Mouse (Mus musculus): ENCODE results near the gene Smyd3. TPM values are rescaled to one million over a fixed set of nuclear protein-coding genes. Genes with fewer than 3 reads are reported as not detected.

The Smyd3 gene
- total RNA-seq, 4 experiments from 2014 or later: 7.0 to 8.3 (median 7.8) TPM

DNA sequence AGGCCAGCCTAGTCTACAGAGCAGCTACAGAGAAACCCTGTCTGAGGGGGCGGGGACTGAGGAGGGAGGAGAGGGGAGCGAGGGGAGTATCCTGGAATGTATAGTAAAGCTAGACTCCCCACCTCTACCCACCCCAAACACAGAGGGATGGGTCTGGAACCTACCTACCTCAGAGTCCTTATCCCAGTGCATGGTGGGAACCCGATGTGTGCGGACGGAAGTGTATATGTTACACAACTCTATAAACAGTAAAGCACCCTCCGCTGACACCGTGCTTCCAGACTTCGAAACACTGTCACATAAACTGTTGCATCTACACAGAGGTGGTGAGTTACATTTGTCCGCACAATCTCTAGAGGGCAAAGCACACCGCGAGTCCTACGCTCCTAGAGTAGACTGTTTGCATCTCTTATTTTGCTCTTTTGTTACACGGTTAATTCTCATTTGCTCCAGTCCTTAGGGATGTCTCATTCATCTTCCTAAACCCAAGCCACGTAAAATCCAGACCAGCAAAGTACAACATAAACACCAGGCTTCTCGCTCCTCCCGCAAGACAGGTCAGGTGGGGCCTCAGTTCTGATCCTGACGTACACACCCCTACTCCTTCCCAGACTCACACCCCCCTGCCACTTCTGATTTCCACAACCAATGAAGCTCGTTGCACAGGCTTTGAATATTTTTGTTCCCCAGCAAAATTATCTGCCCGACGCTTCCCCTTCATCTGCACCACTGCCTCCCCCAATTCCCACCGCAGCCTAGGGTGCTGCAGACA, 714 bp downstream of the Smyd3 start:
- peak; percentile 8 for DNase-seq (ENCODE audit: low spot score)

GRCm38 (mm10) chr1:179511895-179512294, 5.9 kb downstream of the Smyd3 start:
- DNase-seq (ENCODE audit: low spot score): no peak

DNA sequence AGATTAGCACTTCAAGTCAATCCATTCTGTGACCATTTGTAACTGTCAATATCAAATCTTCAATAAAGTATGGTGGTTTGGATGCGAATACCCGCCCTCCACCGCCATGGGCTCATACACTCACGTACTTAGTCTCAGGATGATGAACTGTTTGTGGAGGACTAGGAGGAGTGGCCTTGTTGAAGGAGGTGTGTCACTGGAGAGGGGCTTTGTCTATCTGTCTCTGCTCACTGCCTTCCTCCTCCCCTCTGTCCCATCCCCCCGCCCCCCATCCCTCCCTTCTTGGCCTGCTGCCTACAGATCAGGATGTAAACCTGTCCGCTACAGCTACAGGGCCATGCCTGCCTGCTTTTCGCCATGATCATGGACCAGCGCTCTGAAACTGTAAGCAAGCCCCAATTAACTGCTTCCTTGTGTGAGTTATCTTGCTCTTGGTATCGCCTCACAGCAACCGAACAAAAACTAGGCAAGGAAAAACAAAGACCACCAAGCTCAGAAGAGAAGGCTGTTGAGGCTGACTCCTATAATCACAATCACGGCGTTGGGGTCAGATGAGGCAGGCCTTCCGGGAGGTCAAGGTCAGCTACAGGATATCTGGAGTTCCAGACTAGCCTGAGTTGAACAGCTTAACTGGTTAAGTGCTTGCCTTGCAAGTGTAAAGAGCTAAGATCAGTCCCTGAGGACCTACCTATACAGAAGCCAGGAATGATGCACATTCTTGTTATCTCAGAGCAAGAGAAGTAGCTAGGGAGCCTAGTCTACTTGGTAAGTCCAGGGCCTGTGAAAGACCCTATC, 7.1 kb downstream of the Smyd3 start:
- no peak for DNase-seq (ENCODE audit: low spot score)

GRCm38 (mm10) chr1:179506530-179507315, 11.1 kb downstream of the Smyd3 start:
- no peak for DNase-seq (ENCODE audit: low spot score)

- DNase-seq (ENCODE audit: low spot score): no peak
These were observed 15.3 kb downstream of the Smyd3 start for GRCm38 (mm10) chr1:179502565-179502964.

- no peak for DNase-seq (ENCODE audit: low spot score)
These were observed 18.6 kb downstream of the Smyd3 start for GRCm38 (mm10) chr1:179499257-179499656.

- no peak for DNase-seq (ENCODE audit: low spot score)
These were observed 24.9 kb downstream of the Smyd3 start for GRCm38 (mm10) chr1:179492908-179493307.

DNA sequence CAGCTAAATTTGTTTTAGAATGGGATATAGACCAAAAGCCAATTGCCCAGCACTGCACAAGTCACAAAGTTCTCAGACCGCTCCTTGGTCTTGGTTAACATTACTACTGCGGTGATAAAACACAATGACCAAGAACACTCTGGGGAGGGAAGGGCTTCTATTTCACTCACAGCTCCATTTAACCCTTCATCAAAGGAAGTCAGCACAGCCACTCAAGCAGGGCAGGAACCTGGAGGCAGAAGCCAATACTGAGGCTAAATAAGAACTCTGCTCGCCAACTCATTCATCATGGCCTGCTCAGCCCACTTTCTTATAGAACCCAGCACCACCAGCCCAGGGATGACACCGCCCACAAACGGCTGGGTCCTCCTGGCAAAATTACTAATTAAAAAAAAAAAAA, 29.3 kb downstream of the Smyd3 start:
- DNase-seq (ENCODE audit: low spot score): no peak

GRCm38 (mm10) chr1:179487990-179488389, 29.9 kb downstream of the Smyd3 start:
- DNase-seq (ENCODE audit: low spot score): no peak

DNA sequence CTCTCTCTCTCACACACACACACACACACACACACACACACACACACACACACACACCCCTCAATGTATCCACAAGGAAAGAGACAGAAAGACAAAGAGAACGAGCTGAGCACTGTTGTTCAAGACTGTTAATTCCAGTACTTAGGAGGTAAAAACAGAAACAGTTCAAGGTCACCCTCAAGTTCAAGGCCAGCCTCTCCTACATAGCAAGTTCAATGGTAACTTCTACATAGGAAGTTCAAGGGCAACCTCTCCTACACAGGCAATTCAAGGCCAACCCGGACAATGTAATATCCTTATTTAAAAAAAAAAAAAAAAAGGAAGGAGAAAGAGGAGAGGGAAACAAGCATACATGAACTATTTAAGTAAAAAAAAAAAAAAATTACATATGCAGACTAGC, 30.6 kb downstream of the Smyd3 start:
- no peak for DNase-seq (ENCODE audit: low spot score)

GRCm38 (mm10) chr1:179485784-179486540, 31.9 kb downstream of the Smyd3 start:
- no peak for DNase-seq (ENCODE audit: low spot score)

DNA sequence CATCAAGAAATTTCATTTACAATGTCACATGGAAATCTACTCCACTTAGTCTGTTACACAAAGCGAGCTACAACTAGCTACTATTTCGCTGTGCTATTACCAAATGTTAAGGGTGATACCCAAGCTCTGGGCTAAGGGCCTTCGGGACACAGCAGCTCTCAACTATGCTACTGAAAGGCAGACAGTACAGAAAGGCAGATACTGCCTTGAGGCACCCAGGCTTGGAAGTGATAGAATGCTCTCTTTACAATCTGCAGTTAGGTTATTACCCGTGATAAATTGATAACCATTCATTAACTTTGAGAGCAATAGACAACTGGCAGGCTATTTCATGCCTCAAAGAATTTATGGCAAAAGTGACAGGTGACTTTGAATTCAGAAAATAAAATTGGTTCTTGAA, 37.0 kb downstream of the Smyd3 start:
- DNase-seq (ENCODE audit: low spot score): no peak

DNA sequence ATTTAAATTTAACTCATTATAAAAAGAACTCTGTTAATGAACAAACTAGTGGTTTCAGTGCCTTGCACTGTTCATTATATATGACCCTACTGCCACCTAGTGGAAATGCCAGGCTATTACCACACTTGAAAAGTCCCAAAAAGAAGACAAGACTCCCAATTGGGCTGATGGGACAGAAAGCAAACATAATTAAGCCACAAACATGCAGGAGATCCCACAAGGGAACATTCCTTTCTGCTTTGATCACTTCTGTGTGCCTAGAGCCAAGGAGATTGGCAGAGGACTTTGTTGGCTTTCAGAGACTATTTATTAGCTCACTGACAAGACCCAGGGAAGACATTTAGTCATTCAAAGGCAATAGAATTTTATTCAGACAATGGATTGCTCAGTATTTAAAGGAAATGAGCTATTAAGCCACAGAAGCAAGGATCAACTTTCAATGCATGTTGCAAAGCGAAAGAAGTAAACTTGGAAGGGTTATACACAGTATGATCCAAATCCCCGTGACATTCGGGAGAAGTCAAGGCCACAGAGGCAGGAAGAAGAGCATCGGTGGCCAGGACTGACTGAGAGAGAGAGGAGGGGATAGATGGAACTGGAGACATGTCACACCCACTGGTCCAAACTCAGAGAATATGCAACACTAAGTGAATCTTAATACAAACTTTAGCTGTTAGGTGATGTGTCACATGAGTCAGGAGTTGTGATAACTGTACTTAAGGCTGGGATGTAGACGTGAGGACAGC, 40.5 kb downstream of the Smyd3 start:
- DNase-seq (ENCODE audit: low spot score): peak; percentile 65

GRCm38 (mm10) chr1:179476461-179477156, 41.2 kb downstream of the Smyd3 start:
- no peak for DNase-seq (ENCODE audit: low spot score)

DNA sequence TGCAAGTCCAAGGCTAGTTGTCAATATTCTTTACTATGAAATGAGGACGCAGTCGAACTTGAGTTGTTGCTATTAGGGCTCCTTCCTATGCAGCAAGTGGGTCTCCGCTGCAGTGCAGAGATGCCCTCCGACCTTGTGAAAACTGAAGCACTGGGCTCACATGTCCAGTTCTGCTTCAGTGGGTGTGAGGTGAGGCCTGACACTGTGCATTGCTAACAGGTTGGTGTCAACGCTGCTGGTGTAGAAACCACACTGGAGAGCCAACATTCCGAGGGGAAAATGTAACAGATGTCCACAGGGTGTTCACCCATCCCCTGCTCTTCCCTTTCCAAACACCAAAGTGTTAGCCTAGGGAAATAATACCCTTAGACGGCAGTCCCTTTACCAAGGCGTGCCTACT, 43.1 kb downstream of the Smyd3 start:
- no peak for DNase-seq (ENCODE audit: low spot score)

DNA sequence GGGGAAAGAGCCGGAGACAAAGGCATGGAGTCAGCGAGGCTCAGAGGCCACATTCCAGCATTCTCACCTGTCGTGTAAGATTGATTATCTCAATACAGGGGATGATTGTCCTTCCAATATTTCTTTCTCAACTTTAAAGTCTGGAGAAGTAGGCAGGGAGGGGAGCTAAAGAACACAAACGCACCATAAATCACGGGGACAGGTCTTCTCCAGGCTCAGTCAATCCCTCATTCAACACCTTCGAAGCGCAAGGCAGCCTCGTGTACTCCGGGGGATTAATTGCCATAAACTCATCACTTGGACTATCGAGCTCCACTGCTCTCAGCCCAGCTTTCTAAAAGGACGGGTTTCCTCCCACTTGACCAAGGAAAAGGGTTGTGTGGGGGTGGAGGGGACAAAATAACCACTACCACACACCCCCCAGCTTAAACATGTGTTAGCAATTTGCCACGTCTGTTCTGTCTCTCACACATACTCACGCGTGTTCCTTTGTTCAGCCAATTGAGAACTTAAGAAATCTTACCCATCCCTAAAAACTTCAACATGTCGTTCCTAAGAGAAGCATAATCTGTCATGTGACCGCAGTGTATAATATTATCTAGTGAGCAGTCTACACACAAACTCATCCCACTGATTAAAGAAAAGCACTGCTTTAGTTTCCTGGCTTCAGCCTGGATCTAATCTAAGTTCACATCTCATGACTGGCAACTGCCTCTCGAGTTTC, 43.8 kb downstream of the Smyd3 start:
- DNase-seq (ENCODE audit: low spot score): no peak

DNA sequence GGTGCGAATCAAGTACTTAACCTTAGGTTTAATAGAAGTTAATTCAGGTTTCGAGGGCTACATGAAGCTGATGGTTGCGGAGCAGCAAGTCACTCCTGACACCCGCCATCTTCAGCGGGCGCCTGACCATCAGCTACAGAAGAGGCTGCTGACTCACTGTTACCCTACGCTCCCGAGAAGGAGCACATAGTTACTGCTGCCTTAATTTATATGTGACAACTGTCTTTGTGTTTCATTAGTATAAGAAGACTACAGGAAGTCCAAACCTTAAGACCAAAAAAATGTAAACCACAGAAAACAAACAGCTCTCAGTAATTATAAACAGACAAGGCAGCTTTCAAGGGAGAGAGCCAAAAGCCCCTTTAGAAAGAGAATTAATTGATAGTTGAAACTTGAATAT, 49.9 kb downstream of the Smyd3 start:
- no peak for DNase-seq (ENCODE audit: low spot score)

DNA sequence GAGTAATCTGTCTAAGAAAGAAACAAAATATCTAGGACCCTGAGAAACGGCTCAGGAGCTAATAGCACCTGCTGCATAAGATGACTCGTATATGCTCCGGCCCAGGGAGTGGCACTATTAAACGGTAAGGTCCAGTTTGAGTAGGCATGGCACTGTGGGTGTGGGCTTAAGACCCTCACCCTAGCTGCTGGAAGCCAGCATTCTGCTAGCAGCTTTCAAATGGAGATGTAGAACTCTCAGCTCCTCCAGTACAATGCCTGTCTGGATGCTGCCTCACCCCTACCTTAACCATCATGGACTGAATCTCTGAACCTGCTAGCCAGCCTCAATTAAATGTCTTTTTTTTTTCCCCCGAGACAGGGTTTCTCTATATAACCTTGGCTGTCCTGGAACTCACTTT, 55.5 kb downstream of the Smyd3 start:
- DNase-seq (ENCODE audit: low spot score): no peak

DNA sequence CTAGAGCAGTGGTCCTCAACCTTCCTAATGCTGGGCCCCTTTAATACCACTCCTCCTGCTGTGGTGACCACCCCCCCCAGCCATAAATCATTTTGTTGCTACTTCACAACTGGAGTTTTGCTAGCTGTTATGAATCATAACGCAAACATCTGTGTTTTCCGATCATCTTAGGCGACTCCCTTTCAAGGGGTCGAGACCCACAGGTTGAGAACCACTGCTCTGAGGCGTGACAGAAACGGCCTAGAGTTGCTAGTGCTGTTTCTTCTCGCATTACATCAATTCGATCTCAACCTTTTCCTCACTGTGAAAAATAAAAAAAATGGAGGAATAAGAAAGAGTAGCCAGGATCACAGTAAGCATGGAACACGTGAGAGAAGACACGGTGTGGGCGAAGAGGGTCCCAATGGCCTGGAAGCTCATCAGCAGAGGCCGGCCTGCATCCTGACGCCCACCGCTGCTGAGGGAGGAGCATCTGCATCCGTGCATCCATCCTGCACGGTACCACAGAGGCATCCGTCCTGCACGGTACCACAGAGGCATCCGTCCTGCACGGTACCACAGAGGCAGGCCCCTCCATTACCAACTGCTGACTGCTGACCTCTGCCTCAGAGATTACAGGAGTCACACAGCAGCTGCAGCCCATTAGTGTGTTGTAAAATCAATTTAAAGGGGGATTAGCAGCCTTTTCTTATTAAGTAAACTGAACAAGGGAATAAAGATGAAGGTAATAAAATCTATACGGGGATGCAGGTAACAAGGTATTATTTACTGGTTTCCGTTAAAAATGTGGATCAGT, 56.6 kb downstream of the Smyd3 start:
- DNase-seq (ENCODE audit: low spot score): no peak

Measured in heart, adult 8-10 months (tissue).